Mouse (Mus musculus) frontal cortex, adult (tissue): Measurements from ENCODE around the gene Agtpbp1.
"Not testable (repeated sequence)": the region's sequence is repeated elsewhere in the genome, so short reads cannot be mapped to it uniquely, and the experiment has no call there.

ENCODE experiments used
- ATAC-seq: cut with Nextera tagmentation; 2 replicates; pipeline ENCODE4 v1.9.2; 2017; ENCODE audit warnings: mild to moderate bottlenecking, moderate library complexity, mixed read lengths; ENCODE audit not compliant: low TSS enrichment

The Agtpbp1 gene

DNA sequence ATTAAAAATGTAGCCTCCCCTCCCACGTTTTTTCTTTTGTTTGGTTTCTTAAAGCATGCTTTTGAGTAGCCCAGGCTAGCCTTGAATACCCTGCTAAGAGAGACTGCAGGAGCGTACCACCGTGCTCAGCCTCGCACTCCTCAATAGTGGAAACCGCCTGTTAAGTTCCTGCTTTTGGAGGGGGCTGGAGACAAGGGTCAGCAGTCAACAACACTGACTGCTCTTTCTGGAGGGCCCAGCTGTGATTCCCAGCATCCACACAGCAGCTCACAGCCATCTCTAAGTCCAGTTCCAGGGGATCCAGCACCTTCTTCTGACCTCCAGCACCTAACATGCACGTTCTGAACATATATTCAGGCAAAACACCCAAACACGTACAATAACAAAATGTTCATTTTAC, 99.6 kb downstream of the Agtpbp1 start:
- no peak for ATAC-seq

DNA sequence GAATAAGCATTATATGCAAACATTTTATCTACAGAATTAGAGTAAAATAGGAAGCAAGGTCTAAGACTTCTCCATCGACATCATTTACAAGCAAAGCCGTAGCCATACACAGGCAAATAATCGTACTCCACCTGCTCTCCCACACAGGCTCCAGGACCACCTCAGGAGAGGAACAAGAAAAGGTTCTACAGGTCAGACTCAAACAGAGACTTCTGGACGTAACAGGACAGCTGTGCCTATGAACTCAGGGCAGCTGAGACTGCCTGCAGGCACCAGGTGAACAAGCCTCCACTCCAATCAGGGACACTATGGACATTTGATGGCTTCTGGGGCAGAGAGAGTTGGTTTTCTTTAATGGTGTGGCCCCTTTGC, 103.6 kb downstream of the Agtpbp1 start:
- no peak for ATAC-seq

DNA sequence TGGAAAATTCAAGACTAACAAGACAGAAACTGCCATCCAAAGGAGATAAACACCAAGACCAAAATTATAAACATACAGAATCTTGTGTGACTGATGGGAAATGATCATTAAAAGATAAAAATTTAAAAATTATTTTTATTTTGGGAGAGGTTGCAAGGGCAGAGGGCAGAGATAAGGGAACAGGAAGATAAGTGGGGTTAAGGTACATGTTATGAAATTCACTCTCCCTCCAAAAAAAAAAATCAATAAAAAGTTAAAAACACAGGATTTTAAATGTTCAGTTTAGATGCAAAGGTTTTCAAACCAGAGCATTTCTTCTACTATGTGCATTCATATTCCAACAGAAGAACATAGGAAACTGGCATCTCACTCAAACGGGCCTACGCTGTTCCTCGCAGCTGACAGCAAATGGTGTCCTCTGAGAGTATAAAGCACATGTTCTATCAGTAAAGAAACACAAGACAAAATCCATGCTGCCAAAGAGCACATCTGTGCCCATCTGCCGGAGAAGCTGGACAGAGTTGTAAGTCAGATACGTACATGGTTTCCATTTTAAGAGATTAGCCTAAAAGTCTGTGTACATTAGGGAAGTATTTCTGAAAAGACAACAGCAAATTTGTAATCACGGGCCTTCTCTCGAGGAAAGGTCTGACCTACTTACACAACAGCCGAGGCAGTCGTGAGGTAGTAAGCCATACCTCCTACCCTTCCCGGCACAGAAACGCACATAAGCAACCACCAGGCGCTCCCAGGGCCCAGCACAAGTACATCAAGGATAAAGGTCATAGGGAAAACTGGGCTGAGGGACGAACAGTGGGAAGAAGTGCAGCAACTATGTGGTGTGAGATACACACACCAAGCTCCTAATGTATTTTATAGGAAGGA, 104.2 kb downstream of the Agtpbp1 start:
- ATAC-seq, result peak; percentile 76

DNA sequence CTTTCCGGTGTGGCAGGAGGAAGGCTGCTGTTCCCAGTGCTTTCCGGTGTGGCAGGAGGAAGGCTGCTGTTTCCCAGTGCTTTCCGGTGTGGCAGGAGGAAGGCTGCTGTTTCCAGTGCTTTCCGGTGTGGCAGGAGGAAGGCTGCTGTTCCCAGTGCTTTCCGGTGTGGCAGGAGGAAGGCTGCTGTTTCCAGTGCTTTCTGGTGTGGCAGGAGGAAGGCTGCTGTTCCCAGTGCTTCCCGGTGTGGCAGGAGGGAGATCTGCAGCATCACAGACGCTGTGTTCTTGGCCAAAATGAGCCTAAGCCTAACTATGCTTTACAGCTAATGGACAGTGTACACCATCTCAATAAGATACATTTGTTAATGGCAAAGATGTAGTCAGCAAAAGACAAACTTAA, 107.1 kb downstream of the Agtpbp1 start:
- not testable (repeated sequence) for ATAC-seq

DNA sequence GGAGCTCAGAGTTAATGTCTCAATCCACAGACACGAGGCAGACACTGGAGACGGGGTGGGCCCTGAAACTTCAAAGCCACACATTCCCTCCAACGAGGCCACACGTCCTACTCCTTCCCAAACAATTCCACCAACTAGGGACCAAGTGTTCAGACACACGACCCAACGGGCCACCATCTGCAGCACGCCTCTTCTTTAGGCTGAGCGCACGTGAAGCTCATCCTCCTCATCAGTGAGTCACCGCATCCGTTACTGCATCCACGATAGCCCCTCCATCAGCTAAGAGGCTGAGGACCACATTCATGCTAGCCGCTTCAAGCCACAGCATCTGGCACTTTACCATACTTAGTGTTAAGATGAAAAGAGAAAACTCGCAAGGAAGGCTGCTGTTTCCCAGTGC, 107.6 kb downstream of the Agtpbp1 start:
- peak; percentile 31; the same call in 1 of the 2 replicates for ATAC-seq

DNA sequence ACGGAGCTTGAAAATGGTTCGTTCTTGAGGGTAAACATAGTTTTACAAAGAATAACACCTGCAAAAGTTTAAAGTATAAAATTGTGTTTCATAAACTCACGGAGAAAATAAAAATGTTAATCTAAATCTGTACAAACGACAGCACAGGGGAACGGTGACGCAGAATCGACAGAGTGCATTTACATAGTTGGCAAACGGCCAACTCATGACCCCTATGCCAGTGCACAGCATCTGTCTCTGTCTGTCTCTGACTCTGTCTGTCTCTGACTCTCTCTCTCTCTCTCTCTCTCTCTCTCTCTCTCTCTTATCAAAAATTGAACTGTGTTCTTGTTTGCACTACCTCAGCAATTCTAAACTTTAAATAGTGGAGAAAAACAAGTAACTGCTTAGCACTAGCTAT, 110.1 kb downstream of the Agtpbp1 start:
- no peak for ATAC-seq

DNA sequence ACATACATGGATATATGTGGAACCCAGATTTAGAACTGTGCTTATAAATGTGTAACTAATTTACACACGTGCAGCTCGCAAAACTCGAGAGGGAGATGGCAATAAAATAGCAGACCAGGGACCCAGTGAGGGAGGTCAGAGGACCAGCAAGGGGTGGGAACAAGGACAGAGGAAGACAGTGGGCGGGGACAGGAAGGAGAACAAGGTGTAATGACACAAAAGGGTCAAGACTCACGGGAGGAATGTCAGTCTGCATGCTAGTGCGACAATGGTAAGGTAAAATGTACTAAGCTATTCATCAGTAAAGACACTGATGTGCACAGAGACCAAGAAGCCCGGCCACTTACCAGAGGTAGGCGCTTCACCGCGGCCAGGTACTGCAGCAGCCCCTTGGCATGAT, 111.7 kb downstream of the Agtpbp1 start:
- ATAC-seq, result no peak

DNA sequence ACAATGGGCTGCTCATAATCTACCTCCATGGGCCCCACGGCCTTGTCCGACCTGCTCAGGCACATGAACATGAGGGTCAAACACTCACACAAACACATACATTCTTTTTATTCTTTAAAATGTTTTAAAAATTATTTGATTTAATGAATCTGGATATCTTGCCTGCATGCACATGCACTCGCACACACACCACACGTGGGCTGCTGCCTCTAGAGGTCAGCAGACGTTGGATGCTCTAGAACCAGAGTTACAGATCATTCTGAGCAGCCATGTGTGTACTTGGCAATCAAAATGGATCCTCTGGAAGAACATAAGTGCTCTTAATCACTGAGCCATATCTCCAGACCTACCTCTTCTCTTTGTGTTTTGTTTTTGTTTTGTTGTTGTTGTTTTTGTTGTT, 112.8 kb downstream of the Agtpbp1 start:
- no peak for ATAC-seq

DNA sequence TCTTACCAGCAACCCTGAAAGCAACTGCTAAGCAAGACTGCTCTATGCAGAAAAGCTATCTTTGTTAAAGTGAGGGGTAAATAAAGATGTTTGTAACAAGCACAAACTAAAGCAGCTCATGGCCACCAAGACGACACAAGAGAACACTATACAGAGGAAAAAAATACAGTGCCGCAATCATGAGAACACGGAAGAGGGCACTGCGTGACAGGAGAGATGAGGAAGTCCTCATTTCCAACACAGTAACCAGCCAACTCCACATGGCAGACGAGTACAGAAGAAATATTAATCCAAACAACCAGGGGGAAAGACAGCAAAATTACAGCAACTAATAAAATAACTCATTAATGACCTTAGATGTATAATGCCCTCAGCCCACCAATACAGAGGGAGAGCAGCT, 115.3 kb downstream of the Agtpbp1 start:
- ATAC-seq, result no peak

DNA sequence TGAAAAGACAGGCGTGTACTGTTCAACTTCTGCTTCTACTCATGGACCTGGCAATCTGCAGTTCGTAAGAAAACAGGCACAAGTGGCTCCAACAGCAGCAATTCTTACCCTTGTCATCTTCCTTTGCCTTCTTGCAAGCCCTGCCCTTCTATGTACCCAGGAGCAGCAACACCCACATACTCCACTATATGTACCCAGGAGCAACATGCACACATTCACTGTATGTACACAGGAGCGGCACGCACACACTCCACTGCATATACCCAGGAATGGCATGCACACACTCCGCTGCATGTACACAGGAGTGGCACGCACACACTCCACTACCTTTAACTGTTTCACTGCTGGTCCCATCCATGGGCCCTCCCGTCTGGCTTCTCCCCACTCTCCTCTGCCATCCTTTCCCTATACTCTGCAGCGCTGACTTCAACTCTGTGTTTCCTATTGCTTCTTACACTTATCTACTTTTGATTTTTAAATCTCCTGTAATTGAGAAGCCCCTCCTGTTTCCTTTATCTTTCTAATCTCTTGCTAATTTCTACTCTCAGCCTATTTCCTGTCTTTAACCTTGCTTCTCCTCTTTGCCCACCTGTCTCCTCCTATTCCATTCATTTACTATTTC, 116.7 kb downstream of the Agtpbp1 start:
- peak; percentile 18; the same call in 1 of the 2 replicates for ATAC-seq

DNA sequence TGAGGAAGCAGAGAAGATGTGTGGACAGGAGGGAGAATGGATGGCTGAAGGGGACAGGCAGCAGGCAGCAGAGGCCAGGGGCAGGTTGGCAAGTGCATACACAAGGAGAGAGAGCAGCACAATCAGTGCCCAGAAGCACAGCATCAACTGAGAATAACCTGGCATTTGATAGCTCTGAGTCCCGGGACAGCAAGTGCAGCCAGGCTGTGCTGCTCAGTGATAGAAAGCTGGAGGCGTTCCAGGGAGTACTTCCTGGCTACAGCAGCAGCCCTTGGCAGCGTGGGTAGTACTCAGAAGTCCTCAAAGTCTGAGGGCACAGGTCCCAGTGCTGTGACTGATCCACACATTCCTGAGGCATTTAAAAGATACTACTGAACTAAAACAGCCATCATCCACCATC, 117.4 kb downstream of the Agtpbp1 start:
- peak; percentile 77 for ATAC-seq

DNA sequence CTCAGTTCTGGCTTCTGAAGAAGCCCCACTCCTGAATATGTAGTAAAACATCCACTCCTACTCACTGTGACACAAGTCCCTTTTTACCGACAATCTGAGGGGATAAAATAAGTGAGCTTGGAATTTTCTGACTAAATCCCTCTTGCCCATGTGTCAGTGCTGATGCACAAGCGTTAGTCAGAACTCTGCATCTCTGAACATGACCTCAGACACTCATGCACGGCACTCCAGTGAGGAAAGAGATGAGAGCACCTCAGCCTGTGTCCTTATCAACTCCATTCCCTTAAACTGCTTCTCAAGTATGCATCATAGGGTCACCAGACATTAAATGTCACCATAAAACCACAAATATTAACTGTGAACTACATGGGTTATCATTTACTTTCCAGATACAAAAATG, 124.1 kb downstream of the Agtpbp1 start:
- ATAC-seq, result no peak

DNA sequence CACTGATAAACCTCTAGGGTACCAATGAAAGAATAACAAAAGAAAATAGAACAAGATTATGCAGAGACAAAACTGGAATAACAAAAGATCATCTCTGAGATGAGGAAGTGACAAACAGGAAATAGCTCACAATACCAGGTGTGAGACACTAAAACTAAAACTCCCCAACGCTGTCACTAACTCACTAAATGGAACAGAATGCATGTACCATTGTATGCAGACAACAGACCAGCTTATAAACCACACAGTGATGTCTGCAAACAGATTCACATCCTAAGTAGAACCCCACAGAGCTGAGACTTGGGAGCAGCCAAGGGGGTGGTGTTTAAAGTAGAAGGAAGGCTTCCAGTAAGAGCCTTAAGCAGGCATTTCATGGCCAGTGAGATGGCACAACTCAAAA, 128.8 kb downstream of the Agtpbp1 start:
- ATAC-seq, result no peak

DNA sequence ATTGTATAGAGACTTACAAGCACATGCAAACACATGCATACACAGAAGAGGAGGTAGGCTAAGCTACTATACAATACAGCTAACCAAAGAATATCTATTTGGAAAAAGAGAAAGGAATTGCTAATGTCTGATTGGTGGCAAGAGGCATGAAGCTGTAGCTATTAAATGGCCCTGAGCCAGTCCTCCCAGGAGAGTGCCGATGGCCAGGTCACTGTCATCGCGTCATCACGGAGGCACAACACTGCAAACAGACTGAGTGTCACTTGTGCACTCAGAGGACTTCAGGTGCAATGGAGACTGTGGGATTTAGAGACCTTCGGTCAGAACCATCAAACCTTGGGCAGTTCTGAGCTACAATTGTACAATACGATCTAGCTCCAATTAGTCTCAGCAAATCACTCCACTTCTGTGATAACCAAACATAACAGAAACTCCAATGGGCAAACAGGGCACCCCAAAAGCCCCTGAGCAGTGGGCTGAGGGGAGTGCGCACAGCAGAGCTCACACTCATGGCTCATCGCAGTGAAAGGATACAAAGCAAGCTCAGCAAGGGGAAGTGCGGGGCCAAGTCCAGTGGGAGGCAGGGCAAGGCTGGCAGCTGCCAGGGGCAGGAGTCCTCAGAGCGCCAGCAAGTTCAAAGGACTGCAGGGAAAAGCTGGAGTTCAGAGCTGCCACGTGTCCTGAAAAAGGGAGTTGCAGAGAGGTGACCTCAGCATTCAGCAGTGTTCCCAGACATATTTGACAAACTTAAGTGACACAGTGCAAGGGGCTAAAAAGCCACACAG, 130.8 kb downstream of the Agtpbp1 start:
- no peak for ATAC-seq

DNA sequence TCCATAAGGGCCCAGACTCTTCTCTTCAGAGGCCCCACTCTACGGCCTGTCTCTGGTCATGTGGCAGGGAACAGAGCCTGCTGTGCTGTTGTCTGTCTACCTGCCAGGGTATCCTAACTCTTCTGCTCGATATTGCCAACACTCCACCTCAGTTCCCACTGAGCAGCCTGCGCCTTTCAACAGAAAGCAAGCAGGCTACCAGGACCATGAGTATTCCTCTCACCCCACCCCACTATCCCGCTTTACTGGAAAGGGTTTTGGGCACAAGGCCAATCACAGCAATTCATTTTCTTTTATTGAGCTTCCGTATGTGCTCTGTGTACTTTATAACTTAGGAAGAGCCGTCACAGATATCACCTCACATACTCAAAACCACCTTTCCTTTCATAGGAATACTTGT, 131.4 kb downstream of the Agtpbp1 start:
- no peak for ATAC-seq

DNA sequence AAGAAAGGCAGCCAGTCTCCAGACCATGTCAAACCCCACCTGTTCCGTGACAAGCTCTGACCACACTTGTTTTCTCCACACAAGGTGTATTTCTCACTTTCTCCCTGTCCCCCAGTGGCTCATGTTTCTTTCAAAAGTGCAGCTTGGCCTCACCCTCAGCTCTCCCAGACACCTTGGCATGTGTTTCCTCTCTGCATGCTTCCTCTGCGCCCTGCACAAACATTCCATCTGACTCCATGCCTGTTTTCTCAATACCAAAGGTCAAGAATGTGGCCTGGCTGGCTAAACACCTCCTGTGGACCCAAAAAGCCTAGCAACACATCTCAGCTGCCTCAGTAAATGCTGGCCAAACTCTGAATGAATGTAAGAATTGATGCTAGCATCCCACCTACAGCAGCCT, 132.0 kb downstream of the Agtpbp1 start:
- no peak for ATAC-seq

DNA sequence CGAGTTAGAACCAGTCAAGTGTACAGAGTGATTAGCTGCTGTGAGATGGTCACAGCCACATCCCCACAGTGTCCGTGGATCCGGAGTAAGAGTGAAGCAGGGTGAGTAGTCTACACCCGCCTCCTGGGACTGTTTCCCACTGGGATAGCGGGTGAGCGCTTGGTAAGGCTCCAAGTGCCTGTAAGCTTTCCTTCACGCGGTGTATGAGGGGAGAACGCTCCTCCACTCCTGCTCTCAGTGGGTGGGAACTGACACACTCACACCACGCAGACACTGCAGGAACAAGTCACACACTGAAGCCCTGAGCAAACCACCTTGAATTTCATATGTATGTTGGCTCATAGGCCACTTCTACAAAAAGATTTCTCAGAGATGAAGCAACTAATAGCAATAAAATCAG, 134.2 kb downstream of the Agtpbp1 start:
- ATAC-seq, result peak; percentile 62

DNA sequence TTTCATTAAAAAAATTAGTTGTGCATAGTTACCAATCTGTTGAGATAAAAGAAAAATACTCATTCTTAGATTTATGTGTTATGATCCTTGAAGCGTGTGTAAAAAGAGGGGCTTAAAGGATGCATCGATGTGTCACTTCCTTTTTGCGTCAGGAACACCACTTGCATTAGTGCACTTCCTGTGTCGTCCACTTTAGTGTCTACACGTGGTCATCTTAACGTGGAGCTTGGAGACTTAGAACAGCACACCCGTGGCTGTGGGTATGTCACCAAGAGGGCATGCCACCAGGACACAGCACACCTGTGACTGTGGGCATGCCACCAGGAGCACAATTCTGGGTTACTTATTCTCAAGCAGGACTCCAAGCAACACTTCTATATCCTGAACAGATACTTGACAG, 137.9 kb downstream of the Agtpbp1 start:
- ATAC-seq, result no peak

DNA sequence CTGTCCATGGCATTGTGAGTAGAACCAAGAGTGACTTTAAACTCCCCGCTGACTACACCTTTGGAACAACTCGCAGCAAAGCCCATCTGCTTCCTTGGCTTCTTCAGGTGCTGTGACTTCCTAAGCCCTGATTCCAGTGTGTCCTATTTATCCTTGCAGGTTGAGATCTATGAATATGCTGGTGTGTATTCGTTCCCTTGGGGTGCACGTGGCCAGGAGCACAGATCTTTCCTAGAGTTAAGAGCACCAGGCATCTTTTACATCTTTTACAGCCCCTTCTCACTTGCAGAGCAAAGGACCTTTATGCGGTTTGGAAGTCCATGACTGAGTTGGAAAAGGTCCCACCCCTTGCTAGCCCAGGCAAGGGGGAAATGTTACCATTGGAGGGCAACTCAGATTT, 139.8 kb downstream of the Agtpbp1 start:
- ATAC-seq, result no peak

DNA sequence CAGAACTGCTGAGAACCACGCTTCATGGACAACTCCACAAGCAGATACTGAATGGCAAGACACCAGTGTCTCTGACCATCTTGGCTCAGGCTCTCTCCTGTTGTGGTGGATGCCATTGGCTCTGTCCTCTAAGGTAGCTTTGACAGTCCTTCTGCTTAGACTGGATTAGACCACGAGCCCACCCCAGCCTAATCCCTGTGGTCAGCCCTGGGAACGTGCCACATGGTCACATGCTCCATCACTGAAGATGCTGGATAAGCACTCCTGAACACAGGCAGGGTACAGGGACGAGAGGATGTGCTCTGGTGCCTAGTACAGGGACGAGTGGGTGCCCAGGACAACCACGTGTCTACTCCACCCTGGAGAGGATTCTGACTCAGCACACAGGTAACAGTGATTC, 140.7 kb downstream of the Agtpbp1 start:
- ATAC-seq, result no peak

DNA sequence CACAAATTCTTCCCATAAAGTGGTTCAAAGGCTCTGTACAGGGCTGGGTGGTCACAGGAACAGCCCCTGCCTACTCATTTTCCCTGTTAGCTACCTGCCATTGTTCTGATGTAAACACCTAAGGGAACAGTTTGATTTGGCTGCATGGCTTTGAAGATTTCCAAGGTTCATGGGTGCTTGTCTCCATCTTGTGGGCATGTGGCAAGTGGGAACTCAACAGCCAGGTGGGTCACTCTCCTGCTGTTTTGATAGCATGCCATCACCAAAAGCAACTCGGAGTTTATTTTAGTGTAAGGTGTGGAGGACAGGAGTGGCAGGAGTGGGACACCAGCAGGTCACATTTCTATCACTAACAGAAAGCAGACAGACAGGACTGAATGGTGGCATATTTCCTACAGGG, 145.3 kb downstream of the Agtpbp1 start:
- ATAC-seq, result peak; percentile 39; the same call in 1 of the 2 replicates

DNA sequence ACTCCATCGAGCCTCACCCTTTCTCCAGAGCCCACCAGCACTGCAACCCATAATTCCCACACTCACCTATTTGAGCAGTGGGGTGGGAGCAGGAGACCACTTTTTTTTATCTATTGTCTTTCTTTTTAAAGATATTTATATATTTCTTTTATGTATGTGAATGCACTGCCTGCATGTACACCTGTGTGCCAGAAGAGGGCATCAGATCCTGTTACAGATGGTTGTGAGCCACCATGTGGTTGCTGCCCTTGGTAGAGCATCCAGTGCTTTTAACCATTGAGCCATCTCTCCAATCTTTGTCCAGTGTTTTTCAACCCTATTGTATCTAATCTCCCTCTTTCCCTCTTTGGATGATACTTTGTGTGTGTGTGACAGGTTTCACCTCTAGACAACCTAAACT, 150.5 kb downstream of the Agtpbp1 start:
- ATAC-seq, result no peak
